Mouse (Mus musculus): ENCODE measurements around the gene Gm4981.
"Not testable (repeated sequence)": the region's sequence is repeated elsewhere in the genome, so short reads cannot be mapped to it uniquely, and the experiment has no call there.

Gm4981 gene

DNA sequence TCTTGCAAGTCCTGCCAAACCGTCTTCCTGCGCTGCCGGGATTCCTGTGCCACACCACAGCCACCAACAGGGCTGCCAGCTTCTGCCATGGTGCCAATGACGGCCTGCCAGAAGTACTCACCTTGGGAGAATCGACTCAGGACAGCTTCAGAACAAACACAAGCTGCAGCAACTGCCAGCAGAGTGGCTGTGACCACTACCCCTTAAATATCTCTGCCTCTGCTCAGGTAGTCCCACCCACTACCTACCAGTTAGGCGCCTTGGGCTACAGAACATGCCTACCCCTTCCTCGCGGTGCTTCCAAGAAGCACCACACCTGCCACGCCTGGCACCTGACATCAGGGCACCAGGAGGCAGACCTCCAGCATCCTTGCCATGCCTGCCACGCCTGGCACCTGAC lies at the start of gene Gm4981:
TSS of gene Gm4981 (minus strand) at position 89 of the 400 bp plus-strand sequence.
- DNase-seq (ENCODE audit: low read depth): no peak

DNA sequence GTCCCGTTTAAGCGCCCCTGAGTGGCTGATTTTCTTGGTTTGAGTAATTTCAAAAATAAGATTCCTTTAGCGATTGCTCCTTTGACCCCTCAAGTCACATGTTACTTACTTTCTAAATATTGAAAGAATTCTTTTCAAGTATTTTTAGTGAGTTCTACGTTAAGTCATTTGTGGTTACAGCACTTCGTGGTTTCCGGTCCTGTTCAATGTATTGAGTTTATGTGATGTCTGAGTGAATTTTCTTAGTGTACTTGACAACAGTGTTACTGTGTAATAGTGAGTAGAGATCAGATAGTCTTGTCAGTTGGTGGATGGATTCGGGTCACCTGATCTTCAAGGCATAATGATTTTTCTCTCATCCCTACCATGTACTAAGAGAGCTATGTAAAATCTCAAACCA lies 45.7 kb upstream of the Gm4981 start:
- DNase-seq (ENCODE audit: low read depth): no peak

DNA sequence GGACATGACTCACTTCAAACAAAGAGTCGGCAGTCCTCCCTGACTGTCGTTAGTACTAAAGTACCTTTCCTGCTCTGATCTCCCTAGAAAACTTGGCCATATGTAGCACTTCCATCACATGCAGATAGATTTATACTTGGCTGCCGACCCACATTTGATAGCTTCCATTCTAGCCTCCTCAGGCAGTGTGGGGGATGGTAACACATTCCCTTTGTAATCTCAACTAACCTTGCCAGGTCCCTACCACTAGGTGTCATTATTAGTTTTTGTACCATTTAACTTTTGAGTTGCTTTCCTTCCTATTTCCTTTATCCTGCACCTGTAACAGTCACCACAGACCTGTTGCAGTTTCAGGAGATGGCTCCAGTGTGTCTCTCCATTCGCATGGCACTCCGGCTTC lies 22.0 kb upstream of the Gm4981 start:
- no peak for DNase-seq (ENCODE audit: low read depth)

DNA sequence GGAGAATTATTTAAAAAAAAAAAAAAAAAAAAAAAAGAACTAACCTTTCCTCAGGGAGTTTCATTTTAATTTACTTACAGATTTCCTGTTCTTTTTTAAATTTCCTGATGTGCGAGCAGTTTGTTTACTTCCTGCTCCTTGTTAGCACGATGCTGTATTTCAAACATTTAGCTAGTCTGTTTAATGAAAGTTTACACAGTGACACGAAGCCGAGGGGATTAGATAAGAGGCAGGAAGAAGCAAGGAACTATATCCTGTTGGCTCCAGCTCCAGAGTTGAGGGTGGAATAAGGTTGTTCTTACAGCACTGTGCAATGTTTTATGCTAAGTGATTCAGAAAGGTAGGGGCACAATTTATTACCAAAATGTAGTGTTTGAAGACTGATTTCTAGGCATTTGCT lies 19.5 kb upstream of the Gm4981 start:
- DNase-seq (ENCODE audit: low read depth): no peak

- DNase-seq (ENCODE audit: low read depth): peak; percentile 81
Measured at GRCm38 (mm10) chr10:58255213-58255892, 18.9 kb upstream of the Gm4981 start, which contains the start of gene Gcc2. TSS of gene Gcc2 (plus strand) at chr10:58255497.

DNA sequence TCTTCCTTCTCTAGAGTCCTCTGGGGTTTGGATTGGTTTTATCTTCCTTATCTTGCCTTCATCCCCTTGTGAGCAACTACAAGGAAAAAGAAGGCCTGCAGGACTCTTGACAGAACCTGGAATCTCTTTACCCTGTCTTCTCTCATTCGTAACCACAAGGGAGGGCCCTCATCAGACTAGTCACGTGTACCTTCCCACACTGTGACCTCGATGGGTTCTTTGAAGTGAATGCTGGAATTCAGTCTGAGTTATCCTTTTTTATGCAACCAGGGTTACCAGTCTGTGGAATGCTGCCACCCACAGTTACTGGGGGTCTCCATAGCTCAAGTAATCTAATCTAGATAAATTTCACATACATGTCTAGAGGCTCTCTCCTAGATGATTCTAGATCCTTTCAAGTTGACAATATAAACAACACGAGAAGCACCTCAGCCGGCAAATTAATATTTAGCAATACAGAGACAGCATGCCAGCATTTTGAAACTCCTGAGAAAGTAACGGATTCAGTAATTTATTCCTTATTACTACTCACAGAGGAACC lies 18.2 kb upstream of the Gm4981 start:
- no peak for DNase-seq (ENCODE audit: low read depth)

GRCm38 (mm10) chr10:58249535-58249934 lies 13.0 kb upstream of the Gm4981 start:
- no peak for DNase-seq (ENCODE audit: low read depth)

- not testable (repeated sequence) for DNase-seq (ENCODE audit: low read depth)
Measured at GRCm38 (mm10) chr10:58238984-58239740, 2.7 kb upstream of the Gm4981 start.

GRCm38 (mm10) chr10:58234985-58235384 lies 1.5 kb downstream of the Gm4981 start:
- not testable (repeated sequence) for DNase-seq (ENCODE audit: low read depth)

DNA sequence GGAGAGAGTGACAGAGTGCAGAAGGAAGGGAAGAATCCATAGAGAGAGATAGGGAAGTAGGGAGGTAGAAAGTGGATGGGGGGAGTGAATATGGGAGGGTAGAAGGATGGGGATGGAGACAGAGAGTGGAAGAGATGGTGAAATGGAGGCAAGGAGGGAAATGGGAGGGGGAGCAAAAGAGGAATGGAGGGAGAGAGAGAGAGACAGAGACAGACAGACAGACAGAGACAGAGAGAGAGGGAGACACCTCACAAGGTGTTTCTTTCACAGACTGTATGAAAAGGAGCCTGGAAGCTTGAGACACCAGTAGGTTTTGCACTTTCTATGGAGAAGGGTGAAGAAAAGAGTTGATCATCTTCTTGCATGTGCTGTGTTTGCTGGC lies 2.8 kb downstream of the Gm4981 start:
- DNase-seq (ENCODE audit: low read depth): not testable (repeated sequence)

DNA sequence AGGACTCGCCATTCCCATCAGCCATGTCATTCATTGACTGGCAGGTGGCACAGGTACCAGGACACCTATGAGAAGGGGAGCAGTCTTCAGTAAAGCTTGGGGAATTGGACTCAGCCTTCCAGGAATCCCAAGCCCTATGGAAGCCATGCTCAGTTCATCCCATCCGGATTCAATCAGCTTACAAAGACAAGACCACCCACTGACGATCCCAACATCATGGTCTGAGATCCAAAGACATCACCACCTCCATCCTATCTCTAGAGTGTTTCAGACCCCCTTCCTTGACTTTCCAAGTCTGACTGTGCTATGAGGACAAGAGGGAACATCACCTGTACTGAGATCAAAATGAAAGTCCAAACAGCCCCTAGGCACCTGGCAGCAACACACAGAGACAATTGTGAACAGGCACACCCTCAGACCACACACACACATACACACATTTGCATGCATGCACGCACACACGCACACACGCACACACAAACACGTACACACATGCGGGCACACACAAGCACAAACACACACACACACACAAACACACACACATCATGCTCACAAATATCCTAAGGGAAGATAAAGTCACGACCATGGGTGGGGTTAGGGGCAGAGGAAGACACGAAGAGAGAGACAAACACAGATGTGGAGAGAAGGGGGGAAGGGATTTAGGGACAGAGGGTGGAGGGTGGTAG lies 3.3 kb downstream of the Gm4981 start:
- not testable (repeated sequence) for DNase-seq (ENCODE audit: low read depth)

DNA sequence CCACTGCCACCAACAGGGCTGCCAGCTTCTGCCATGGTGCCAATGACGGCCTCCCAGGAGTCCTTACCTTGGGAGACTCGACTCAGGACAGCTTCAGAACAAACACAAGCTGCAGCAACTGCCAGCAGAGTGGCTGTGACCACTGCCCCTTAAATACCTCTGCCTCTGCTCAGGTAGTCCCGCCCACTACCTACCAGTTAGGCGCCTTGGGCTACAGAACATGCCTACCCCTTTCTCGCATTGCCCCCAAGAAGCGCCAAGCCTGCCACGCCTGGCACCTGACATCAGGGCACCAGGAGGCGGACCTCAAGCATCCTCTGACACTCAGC lies 3.9 kb downstream of the Gm4981 start, which contains the start of gene Duxf3:
TSS of gene Duxf3 (minus strand) at position 35 of the 329 bp plus-strand sequence.
- DNase-seq (ENCODE audit: low read depth): not testable (repeated sequence)

DNA sequence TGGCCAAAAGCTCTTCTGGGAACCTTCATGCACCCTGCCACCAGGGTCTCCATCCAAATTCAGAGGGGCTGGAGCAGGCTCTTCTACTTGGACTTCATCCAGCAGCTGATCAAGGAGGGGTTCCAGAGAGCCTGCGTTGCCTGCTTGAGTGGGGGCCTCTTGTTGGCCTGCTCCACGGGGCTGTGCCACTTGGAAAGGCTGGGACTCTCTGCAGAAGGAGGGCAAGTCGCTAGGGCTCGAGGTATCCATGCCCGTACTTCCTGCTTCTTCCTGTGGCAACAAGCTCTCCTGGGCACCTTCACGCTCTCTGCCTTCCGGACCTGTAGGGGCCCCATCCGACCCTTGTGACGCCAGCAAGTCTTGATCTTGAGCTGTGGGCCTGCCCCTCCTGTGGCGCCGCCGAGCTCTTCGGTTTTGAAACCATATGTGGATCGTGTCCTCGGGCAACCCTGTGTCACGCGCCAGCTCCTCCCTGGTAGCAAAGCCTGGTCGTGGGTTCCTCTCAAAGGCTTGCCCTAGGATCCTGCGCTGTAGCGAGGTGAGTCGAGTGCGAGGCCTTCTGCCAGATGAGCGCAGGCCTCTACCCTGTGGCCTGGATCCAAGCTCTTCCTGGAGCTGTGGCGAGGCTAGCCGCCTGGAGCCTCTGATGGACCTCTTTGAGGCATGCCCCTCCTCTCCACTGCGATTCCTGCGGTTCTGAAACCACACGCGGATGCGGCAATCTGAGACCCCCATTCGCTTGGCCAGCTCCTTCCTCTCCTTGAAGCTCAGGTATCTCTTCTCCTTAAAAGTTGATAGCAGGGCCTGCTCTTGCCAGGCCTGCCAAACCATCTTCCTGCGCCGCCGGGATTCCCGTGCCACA lies 4.5 kb downstream of the Gm4981 start:
- DNase-seq (ENCODE audit: low read depth): not testable (repeated sequence)

GRCm38 (mm10) chr10:58231088-58231487 lies 5.4 kb downstream of the Gm4981 start:
- DNase-seq (ENCODE audit: low read depth): not testable (repeated sequence)

GRCm38 (mm10) chr10:58230021-58230420 lies 6.5 kb downstream of the Gm4981 start:
- DNase-seq (ENCODE audit: low read depth): not testable (repeated sequence)

GRCm38 (mm10) chr10:58227798-58228197 lies 8.7 kb downstream of the Gm4981 start:
- DNase-seq (ENCODE audit: low read depth): not testable (repeated sequence)

DNA sequence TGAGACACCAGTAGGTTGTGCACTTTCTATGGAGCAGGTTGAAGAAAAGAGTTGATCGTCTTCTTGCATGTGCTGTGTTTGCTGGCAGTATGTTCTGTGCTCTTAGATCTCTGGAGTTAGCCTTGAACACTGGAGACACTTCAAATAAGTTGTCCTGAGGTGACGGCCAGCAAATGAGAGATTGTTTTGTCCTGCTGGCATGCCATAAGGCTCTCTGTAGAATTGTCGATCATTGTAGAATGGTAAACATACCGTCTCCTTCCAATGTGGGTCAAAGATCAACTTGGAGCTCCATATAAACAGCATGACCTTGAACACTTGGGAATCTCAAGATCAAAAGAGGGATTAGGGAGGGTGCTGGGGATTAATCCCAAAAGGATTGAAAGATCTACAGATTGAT lies 10.1 kb downstream of the Gm4981 start:
- not testable (repeated sequence) for DNase-seq (ENCODE audit: low read depth)

DNA sequence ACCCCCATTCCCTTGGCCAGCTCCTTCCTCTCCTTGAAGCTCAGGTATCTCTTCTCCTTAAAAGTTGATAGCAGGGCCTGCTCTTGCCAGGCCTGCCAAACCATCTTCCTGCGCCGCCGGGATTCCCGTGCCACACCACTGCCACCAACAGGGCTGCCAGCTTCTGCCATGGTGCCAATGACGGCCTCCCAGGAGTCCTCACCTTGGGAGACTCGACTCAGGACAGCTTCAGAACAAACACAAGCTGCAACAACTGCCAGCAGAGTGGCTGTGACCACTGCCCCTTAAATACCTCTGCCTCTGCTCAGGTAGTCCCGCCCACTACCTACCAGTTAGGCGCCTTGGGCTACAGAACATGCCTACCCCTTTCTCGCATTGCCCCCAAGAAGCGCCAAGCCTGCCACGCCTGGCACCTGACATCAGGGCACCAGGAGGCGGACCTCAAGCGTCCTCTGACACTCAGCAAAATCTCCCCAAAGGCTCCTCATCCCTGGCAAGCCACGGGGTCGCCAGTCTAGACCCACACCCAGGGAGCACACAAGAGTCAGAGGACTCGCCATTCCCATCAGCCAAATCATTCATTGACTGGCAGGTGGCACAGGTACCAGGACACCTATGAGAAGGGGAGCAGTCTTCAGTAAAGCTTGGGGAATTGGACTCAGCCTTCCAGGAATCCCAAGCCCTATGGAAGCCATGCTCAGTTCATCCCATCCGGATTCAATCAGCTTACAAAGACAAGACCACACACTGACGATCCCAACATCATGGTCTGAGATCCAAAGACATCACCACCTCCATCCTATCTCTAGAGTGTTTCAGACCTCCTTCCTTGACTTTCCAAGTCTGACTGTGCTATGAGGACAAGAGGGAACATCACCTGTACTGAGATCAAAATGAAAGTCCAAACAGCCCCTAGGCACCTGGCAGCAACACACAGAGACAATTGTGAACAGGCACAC lies 11.4 kb downstream of the Gm4981 start, which contains the start of gene AW822073:
TSS of gene AW822073 (minus strand) at position 104 of the 959 bp plus-strand sequence.
- not testable (repeated sequence) for DNase-seq (ENCODE audit: low read depth)

DNA sequence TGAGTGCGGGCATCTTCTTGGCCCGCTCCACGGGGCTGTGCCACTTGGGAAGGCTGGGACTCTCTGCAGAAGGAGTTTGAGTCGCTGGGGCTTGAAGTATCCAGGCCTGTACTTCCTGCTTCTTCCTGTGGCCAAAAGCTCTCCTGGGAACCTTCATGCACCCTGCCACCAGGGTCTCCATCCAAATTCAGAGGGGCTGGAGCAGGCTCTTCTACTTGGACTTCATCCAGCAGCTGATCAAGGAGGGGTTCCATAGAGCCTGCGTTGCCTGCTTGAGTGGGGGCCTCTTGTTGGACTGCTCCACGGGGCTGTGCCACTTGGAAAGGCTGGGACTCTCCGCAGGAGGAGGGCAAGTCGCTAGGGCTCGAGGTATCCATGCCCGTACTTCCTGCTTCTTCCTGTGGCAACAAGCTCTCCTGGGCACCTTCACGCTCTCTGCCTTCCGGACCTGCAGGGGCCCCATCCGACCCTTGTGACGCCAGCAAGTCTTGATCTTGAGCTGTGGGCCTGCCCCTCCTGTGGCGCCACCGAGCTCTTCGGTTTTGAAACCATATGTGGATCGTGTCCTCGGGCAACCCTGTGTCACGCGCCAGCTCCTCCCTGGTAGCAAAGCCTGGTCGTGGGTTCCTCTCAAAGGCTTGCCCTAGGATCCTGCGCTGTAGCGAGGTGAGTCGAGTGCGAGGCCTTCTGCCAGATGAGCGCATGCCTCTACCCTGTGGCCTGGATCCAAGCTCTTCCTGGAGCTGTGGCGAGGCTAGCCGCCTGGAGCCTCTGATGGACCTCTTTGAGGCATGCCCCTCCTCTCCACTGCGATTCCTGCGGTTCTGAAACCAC lies 12.3 kb downstream of the Gm4981 start:
- DNase-seq (ENCODE audit: low read depth): not testable (repeated sequence)
